ENCODE assay signal across 8 mouse cellular contexts in the genomic region with DNA sequence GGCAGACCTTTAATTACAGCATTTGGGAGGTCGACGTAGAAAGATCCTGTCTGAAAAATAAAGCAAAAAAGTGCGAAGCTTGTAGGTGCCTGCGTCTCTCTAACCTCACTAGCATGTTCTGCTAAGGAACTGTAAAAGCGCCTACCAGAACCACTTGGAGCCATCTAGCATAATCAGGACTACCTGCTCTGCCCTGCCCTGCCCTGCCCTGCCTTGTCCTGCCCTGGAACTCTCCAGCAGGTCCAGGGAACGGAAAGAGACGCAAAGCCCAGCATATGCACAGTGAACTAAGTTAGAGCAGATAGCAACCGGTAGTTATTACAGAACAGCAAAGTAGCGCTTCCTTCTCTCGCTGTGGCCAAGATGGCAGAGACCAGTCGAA. TPM values are rescaled to one million over a fixed set of nuclear protein-coding genes. Genes with fewer than 3 reads are reported as not detected.
DNase-seq lines count a peak whose midpoint lies in the region; ATAC-seq and TF ChIP-seq lines count a peak whose summit lies in the region.

No protein-coding gene starts in this region.

- H3K27me3 ChIP-seq in heart, embryonic 11.5 days (ENCODE audit: control insufficient read depth, insufficient read depth, low read length), result no peaks in the 10 kb centered on the region
- H3K27me3 ChIP-seq in hindbrain, embryonic 14.5 days (ENCODE audit: control insufficient read depth, insufficient read depth, low read length), result peaks cover 5% of the 10 kb centered on the region; the same call in 1 of the 2 replicates
- H3K27me3 ChIP-seq in midbrain, embryonic 11.5 days (ENCODE audit: control insufficient read depth, insufficient read depth, low read length), result peaks cover 3% of the 10 kb centered on the region; the same call in 1 of the 2 replicates

- peaks cover 3% of the 10 kb centered on the region; the same call in 1 of the 2 replicates for H3K4me1 ChIP-seq in heart, embryonic 11.5 days (ENCODE audit: control insufficient read depth, insufficient read depth, low read length)
- H3K4me1 ChIP-seq in cortical plate, adult 2 months (ENCODE audit: control insufficient read depth, insufficient read depth, low read length), result no peaks in the 10 kb centered on the region
- peaks cover 3% of the 10 kb centered on the region; the same call in 1 of the 2 replicates for H3K4me1 ChIP-seq in hindbrain, embryonic 14.5 days (replicated peaks; ENCODE audit: control insufficient read depth, insufficient read depth, low read length)
- peaks cover 3% of the 10 kb centered on the region; the same call in 1 of the 2 replicates for H3K4me1 ChIP-seq in midbrain, embryonic 11.5 days (ENCODE audit: control insufficient read depth, insufficient read depth, low read length)

- no peak for DNase-seq in heart, adult 11 months
- no peak for DNase-seq in hindbrain, embryonic 14.5 days (ENCODE audit: low spot score)
- DNase-seq in midbrain, embryonic 11.5 days (ENCODE audit: low spot score, missing footprints), result no peak
- no peak for DNase-seq in Muller cell, postnatal 12 days (ENCODE audit: inconsistent ontology term)
- no peak for DNase-seq in testis, postnatal 14 days (ENCODE audit: low spot score)

- no peak for TF ChIP-seq CTCF in cortical plate, adult 2 months (IDR thresholded peaks at IDR 0.05; ENCODE audit: extremely low read depth, insufficient read depth, low read length)

- H3K9me3 ChIP-seq in heart, embryonic 11.5 days (replicated peaks; ENCODE audit: control insufficient read depth, low read length), result no peaks in the 10 kb centered on the region
- no peaks in the 10 kb centered on the region for H3K9me3 ChIP-seq in hindbrain, embryonic 14.5 days (ENCODE audit: control insufficient read depth, low read length)
- H3K9me3 ChIP-seq in midbrain, embryonic 11.5 days (ENCODE audit: control insufficient read depth, low read length), result no peaks in the 10 kb centered on the region

- 40% methylated on average over 11 of the region's 11 CpGs for WGBS in heart, embryonic 11.5 days (ENCODE audit: insufficient replicate concordance)
- WGBS in hindbrain, embryonic 14.5 days, result 42% methylated on average over 11 of the region's 11 CpGs
- WGBS in midbrain, embryonic 11.5 days, result 43% methylated on average over 11 of the region's 11 CpGs

- H3K36me3 ChIP-seq in heart, embryonic 11.5 days (ENCODE audit: control insufficient read depth, insufficient read depth, low read length), result no peaks in the 10 kb centered on the region
- H3K36me3 ChIP-seq in hindbrain, embryonic 14.5 days (replicated peaks; ENCODE audit: control insufficient read depth, insufficient read depth), result no peaks in the 10 kb centered on the region
- H3K36me3 ChIP-seq in midbrain, embryonic 11.5 days (ENCODE audit: control insufficient read depth, insufficient read depth, low read length), result no peaks in the 10 kb centered on the region

- no peak overlapping the region for H3K27ac ChIP-seq in heart, embryonic 11.5 days (ENCODE audit: low read depth, low read length)
- H3K27ac ChIP-seq in cortical plate, adult 2 months (ENCODE audit: insufficient read depth, low read length), result no peak overlapping the region
- H3K27ac ChIP-seq in hindbrain, embryonic 14.5 days, result no peak overlapping the region
- no peak overlapping the region for H3K27ac ChIP-seq in midbrain, embryonic 11.5 days (ENCODE audit: low read depth, low read length)

- peak overlapping the region; percentile 60; the same call in 1 of the 2 replicates for H3K4me3 ChIP-seq in heart, embryonic 11.5 days (ENCODE audit: low read depth, low read length)
- peak overlapping the region; percentile 46; the same call in 1 of the 2 replicates for H3K4me3 ChIP-seq in cortical plate, adult 2 months (ENCODE audit: insufficient read depth, low read length)
- peak overlapping the region; percentile 41 for H3K4me3 ChIP-seq in hindbrain, embryonic 14.5 days (replicated peaks; ENCODE audit: low read length)
- H3K4me3 ChIP-seq in midbrain, embryonic 11.5 days (ENCODE audit: low read depth, low read length), result no peak overlapping the region

- no peak for ATAC-seq in heart, embryonic 11.5 days (replicated peaks; ENCODE audit: insufficient number of reproducible peaks, low FRiP score, low TSS enrichment)
- no peak; the same call in 1 of the 2 replicates for ATAC-seq in hindbrain, embryonic 14.5 days (ENCODE audit: low FRiP score)
- peak; percentile 44 for ATAC-seq in midbrain, embryonic 11.5 days (ENCODE audit: low FRiP score)
- ATAC-seq in megakaryocyte progenitor cell, adult 5-6 weeks (replicated peaks; ENCODE audit: poor library complexity), result no peak

- H3K9ac ChIP-seq in heart, embryonic 11.5 days (ENCODE audit: low read depth, low read length), result no peak overlapping the region
- no peak overlapping the region for H3K9ac ChIP-seq in hindbrain, embryonic 14.5 days
- H3K9ac ChIP-seq in midbrain, embryonic 11.5 days (ENCODE audit: low read length), result no peak overlapping the region

- H3K4me2 ChIP-seq in heart, embryonic 11.5 days, result peak overlapping the region; percentile 90
- H3K4me2 ChIP-seq in hindbrain, embryonic 14.5 days (replicated peaks), result peak overlapping the region; percentile 90
- peak overlapping the region; percentile 19; the same call in 1 of the 2 replicates for H3K4me2 ChIP-seq in midbrain, embryonic 11.5 days

- no peak for TF ChIP-seq POLR2A in cortical plate, adult 2 months (IDR thresholded peaks at IDR 0.05; ENCODE audit: extremely low read depth, insufficient read depth, low read length)

RNA-seq across cellular contexts. Expression of a gene that starts 0.5 kb away (rescaled TPM):
- polyA plus RNA-seq in heart, embryonic 11.5 days (2014; fragmentation: Nextera tagmentation; extraction: Ambion mirVana), result 0.31 and 0.94 TPM in 2 replicates
- not detected in 2 replicates for polyA plus RNA-seq in cortical plate, adult 2 months (2012; rRNA removed)
- 0.12 and 0.31 TPM in 2 replicates for polyA plus RNA-seq in hindbrain, embryonic 14.5 days (2014; fragmentation: Nextera tagmentation; extraction: Ambion mirVana)
- polyA plus RNA-seq in midbrain, embryonic 11.5 days (2014; fragmentation: Nextera tagmentation; extraction: Ambion mirVana), result 0.61 TPM in 1 of 2 replicates, not detected in the other
- not detected in 2 replicates for total RNA-seq in megakaryocyte progenitor cell, adult 5-6 weeks (2015)
- 0.25 TPM in 1 of 2 replicates, not detected in the other for total RNA-seq in megakaryocyte progenitor cell, adult 5-6 weeks (2017)

RNA-seq across cellular contexts. Expression of a gene that starts 26.0 kb away (rescaled TPM):
- polyA plus RNA-seq in heart, embryonic 11.5 days (2014; fragmentation: Nextera tagmentation; extraction: Ambion mirVana), result 0.07 TPM in 1 of 2 replicates, not detected in the other
- 0.04 TPM in 2 replicates for polyA plus RNA-seq in cortical plate, adult 2 months (2012; rRNA removed)
- 0.08 TPM in 1 of 2 replicates, not detected in the other for polyA plus RNA-seq in hindbrain, embryonic 14.5 days (2014; fragmentation: Nextera tagmentation; extraction: Ambion mirVana)
- polyA plus RNA-seq in midbrain, embryonic 11.5 days (2014; fragmentation: Nextera tagmentation; extraction: Ambion mirVana), result 0.12 TPM in 1 of 2 replicates, not detected in the other
- 0.44 and 0.56 TPM in 2 replicates for total RNA-seq in megakaryocyte progenitor cell, adult 5-6 weeks (2015)
- total RNA-seq in megakaryocyte progenitor cell, adult 5-6 weeks (2017), result 0.37 and 0.71 TPM in 2 replicates

RNA-seq across cellular contexts. Expression of a gene that starts 33.7 kb away (rescaled TPM):
- polyA plus RNA-seq in heart, embryonic 11.5 days (2014; fragmentation: Nextera tagmentation; extraction: Ambion mirVana), result not detected in 2 replicates
- polyA plus RNA-seq in cortical plate, adult 2 months (2012; rRNA removed), result not detected in 2 replicates
- not detected in 2 replicates for polyA plus RNA-seq in hindbrain, embryonic 14.5 days (2014; fragmentation: Nextera tagmentation; extraction: Ambion mirVana)
- not detected in 2 replicates for polyA plus RNA-seq in midbrain, embryonic 11.5 days (2014; fragmentation: Nextera tagmentation; extraction: Ambion mirVana)
- not detected in 2 replicates for total RNA-seq in megakaryocyte progenitor cell, adult 5-6 weeks (2015)
- not detected in 2 replicates for total RNA-seq in megakaryocyte progenitor cell, adult 5-6 weeks (2017)

Comparison
In these comparisons a context has a peak if more than half of its experiments do, and no peak if none do; other contexts are left out.
1. H3K4me2 ChIP-seq: peak in every context shown above with its lines; median percentile 90 in heart, embryonic 11.5 days; 90 in hindbrain, embryonic 14.5 days; 19 in midbrain, embryonic 11.5 days.